Mouse (Mus musculus): ENCODE measurements around the gene Ep400.

Gene Ep400

GRCm38 (mm10) chr5:110770448-110771158, at the start of gene Ep400:
Gene Ep400 (minus strand): TSS chr5:110770717.
- in situ Hi-C loops (cut with MboI; ENCODE audit: low sequenced_read_pairs): no loop called here

GRCm38 (mm10) chr5:110809667-110810325, 39.3 kb upstream of the Ep400 start, which contains the start of gene Ulk1:
Gene Ulk1 (minus strand): TSS chr5:110810097.
- in situ Hi-C loops (cut with MboI; ENCODE audit: low sequenced_read_pairs): no loop called here

GRCm38 (mm10) chr5:110808821-110809666, 38.5 kb upstream of the Ep400 start:
- in situ Hi-C loops (cut with MboI; ENCODE audit: low sequenced_read_pairs): no loop called here

- in situ Hi-C loops (cut with MboI; ENCODE audit: low sequenced_read_pairs): no loop called here
Observed at GRCm38 (mm10) chr5:110808061-110808631, 37.6 kb upstream of the Ep400 start.

- in situ Hi-C loops (cut with MboI; ENCODE audit: low sequenced_read_pairs): no loop called here
Observed at GRCm38 (mm10) chr5:110807453-110807852, 36.9 kb upstream of the Ep400 start.

GRCm38 (mm10) chr5:110806676-110807075, 36.2 kb upstream of the Ep400 start:
- in situ Hi-C loops (cut with MboI; ENCODE audit: low sequenced_read_pairs): no loop called here

GRCm38 (mm10) chr5:110806154-110806553, 35.6 kb upstream of the Ep400 start:
- in situ Hi-C loops (cut with MboI; ENCODE audit: low sequenced_read_pairs): no loop called here

GRCm38 (mm10) chr5:110804012-110804743, 33.7 kb upstream of the Ep400 start:
- in situ Hi-C loops (cut with MboI; ENCODE audit: low sequenced_read_pairs): no loop called here

GRCm38 (mm10) chr5:110802809-110803208, 32.3 kb upstream of the Ep400 start:
- in situ Hi-C loops (cut with MboI; ENCODE audit: low sequenced_read_pairs): no loop called here

- in situ Hi-C loops (cut with MboI; ENCODE audit: low sequenced_read_pairs): no loop called here
Observed at GRCm38 (mm10) chr5:110802186-110802585, 31.7 kb upstream of the Ep400 start.

GRCm38 (mm10) chr5:110801036-110801624, 30.6 kb upstream of the Ep400 start:
- in situ Hi-C loops (cut with MboI; ENCODE audit: low sequenced_read_pairs): no loop called here

- in situ Hi-C loops (cut with MboI; ENCODE audit: low sequenced_read_pairs): no loop called here
Observed at GRCm38 (mm10) chr5:110797696-110798095, 27.2 kb upstream of the Ep400 start.

GRCm38 (mm10) chr5:110794363-110794762, 23.8 kb upstream of the Ep400 start:
- in situ Hi-C loops (cut with MboI; ENCODE audit: low sequenced_read_pairs): no loop called here

- in situ Hi-C loops (cut with MboI; ENCODE audit: low sequenced_read_pairs): no loop called here
Observed at GRCm38 (mm10) chr5:110788684-110789083, 18.2 kb upstream of the Ep400 start.

- in situ Hi-C loops (cut with MboI; ENCODE audit: low sequenced_read_pairs): no loop called here
Observed at GRCm38 (mm10) chr5:110786081-110786835, 15.7 kb upstream of the Ep400 start.

GRCm38 (mm10) chr5:110783150-110783549, 12.6 kb upstream of the Ep400 start:
- in situ Hi-C loops (cut with MboI; ENCODE audit: low sequenced_read_pairs): no loop called here

- in situ Hi-C loops (cut with MboI; ENCODE audit: low sequenced_read_pairs): no loop called here
Observed at GRCm38 (mm10) chr5:110781529-110782238, 11.2 kb upstream of the Ep400 start.

- in situ Hi-C loops (cut with MboI; ENCODE audit: low sequenced_read_pairs): no loop called here
Observed at GRCm38 (mm10) chr5:110780761-110781528, 10.4 kb upstream of the Ep400 start.

All from CH12F3 (cell line).